In genomic region chr12:81168494-81168893, GRCm38 (mm10) we compare ENCODE assay signal across 16 mouse cellular contexts.
DNase-seq lines count a peak whose midpoint lies in the region; TF ChIP-seq lines count a peak whose summit lies in the region.
"Had no signal": no experiment of that assay in that cellular context is flagged by ENCODE, and none has a peak within 500 bp of the region (broad histone marks: within the 10 kb centered on the region; RNA-seq: fewer than 3 reads in every experiment).

No protein-coding gene starts in this region.

- no peak for DNase-seq in layer of hippocampus, adult 2 months (ENCODE audit: low spot score in 2 of 2)
- no peak for DNase-seq in layer of hippocampus, adult 11-12 months (ENCODE audit: low spot score)
- DNase-seq in 416B (ENCODE audit: low read depth) (peak; percentile 12), A20 (ENCODE audit: low read depth, low spot score) (peak; percentile 16)
- DNase-seq in brain, embryonic 14.5 days (ENCODE audit: low read depth) = no peak
- DNase-seq in right cerebral cortex, postnatal 36 days (ENCODE audit: low spot score in 2 of 2) = no peak
- DNase-seq in adrenal gland, postnatal 4 days (ENCODE audit: low spot score in 2 of 2) = no peak
- DNase-seq: cerebellum, postnatal 25 days; heart, postnatal 4 days; thymus, postnatal 25 days had no signal

- no peak overlapping the region for H3K27ac ChIP-seq in layer of hippocampus, adult 2 months
- H3K27ac ChIP-seq: forebrain, embryonic 15.5 days; kidney, embryonic 15.5 days; limb, embryonic 12.5 days; liver, embryonic 14.5 days; midbrain, embryonic 12.5 days; stomach, embryonic 15.5 days had no signal

- peak; percentile 44 for TF ChIP-seq CTCF in layer of hippocampus, adult 2 months (conservative IDR thresholded peaks at IDR 0.05)
- peak; percentile 31; the same call in 1 of the 2 replicates for TF ChIP-seq CTCF in brain, embryonic 14.5 days (IDR thresholded peaks at IDR 0.05; ENCODE audit: borderline replicate concordance, extremely low read depth, insufficient read depth, insufficient read length)

- H3K4me3 ChIP-seq in layer of hippocampus, adult 2 months = no peak overlapping the region
- H3K4me3 ChIP-seq: forebrain, embryonic 15.5 days; kidney, embryonic 15.5 days; limb, embryonic 12.5 days; midbrain, embryonic 12.5 days; stomach, embryonic 15.5 days had no signal

- TF ChIP-seq POLR2A in brain, embryonic 14.5 days (IDR thresholded peaks at IDR 0.05; ENCODE audit: borderline replicate concordance, extremely low read depth, insufficient read depth, insufficient read length, poor library complexity, severe bottlenecking) = no peak

Comparison
In these comparisons a context has a peak if more than half of its experiments do, and no peak if none do; other contexts are left out.
1. DNase-seq: peak in 416B (single experiment) and A20 (single experiment); none in layer of hippocampus, adult 2 months (0 of 2), layer of hippocampus, adult 11-12 months (single experiment), brain, embryonic 14.5 days (single experiment), right cerebral cortex, postnatal 36 days (0 of 2) and adrenal gland, postnatal 4 days (0 of 2).